Mouse (Mus musculus): ENCODE results near the gene Gm12695. TPM values are rescaled to one million over a fixed set of nuclear protein-coding genes. Genes with fewer than 3 reads are reported as not detected.

Gene Gm12695
- not detected for total RNA-seq (2022)

- no peak for DNase-seq (ENCODE audit: low spot score in 2 of 2)
Measured at GRCm38 (mm10) chr4:96785086-96785485, at the start of gene Gm12695. Gene Gm12695 (minus strand): TSS chr4:96785186.

- DNase-seq (ENCODE audit: low spot score in 2 of 2) = no peak
Measured at GRCm38 (mm10) chr4:96825540-96826045, 40.6 kb upstream of the Gm12695 start.

GRCm38 (mm10) chr4:96806824-96807808, 22.1 kb upstream of the Gm12695 start:
- DNase-seq (ENCODE audit: low spot score in 2 of 2) = no peak

GRCm38 (mm10) chr4:96799380-96800157, 14.6 kb upstream of the Gm12695 start:
- DNase-seq (ENCODE audit: low spot score in 2 of 2) = peak in 1 of 2 experiments; percentile 11

GRCm38 (mm10) chr4:96797583-96797982, 12.6 kb upstream of the Gm12695 start:
- peak in 1 of 2 experiments; percentile 15 for DNase-seq (ENCODE audit: low spot score in 2 of 2)

- DNase-seq (ENCODE audit: low spot score in 2 of 2) = no peak
Measured at GRCm38 (mm10) chr4:96791301-96791700, 6.3 kb upstream of the Gm12695 start.

DNA sequence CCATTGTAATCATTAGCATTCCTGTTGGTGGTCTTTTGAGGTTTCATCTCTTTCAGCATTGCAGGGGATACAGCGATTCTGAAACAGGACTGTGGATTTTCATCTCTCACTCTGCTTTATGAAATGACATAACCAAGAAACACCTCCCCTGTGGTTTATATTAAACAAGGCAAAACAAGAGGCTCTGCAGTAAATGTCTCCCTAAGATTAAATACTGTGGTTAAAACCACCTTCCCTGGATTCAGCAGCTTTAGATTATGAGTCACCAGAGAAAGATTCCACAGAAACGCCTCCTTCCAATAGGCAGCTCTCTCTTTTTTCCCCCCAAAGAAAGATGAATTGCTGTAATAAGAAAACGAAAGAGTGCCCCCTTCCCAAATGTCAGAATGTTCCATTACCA, 4.9 kb upstream of the Gm12695 start:
- no peak for DNase-seq (ENCODE audit: low spot score in 2 of 2)

- DNase-seq (ENCODE audit: low spot score in 2 of 2) = no peak
Measured at GRCm38 (mm10) chr4:96786610-96787009, 1.6 kb upstream of the Gm12695 start.

GRCm38 (mm10) chr4:96772966-96773566, 11.9 kb downstream of the Gm12695 start:
- DNase-seq (ENCODE audit: low spot score in 2 of 2) = no peak

- DNase-seq (ENCODE audit: low spot score in 2 of 2) = peak in 1 of 2 experiments; percentile 45
Measured at GRCm38 (mm10) chr4:96766396-96766998, 18.5 kb downstream of the Gm12695 start.

GRCm38 (mm10) chr4:96751953-96752352, 33.0 kb downstream of the Gm12695 start:
- DNase-seq (ENCODE audit: low spot score in 2 of 2) = no peak

GRCm38 (mm10) chr4:96740472-96740871, 44.5 kb downstream of the Gm12695 start:
- DNase-seq (ENCODE audit: low spot score in 2 of 2) = peak in 1 of 2 experiments; percentile 7

GRCm38 (mm10) chr4:96729256-96729655, 55.7 kb downstream of the Gm12695 start:
- DNase-seq (ENCODE audit: low spot score in 2 of 2) = no peak

- no peak for DNase-seq (ENCODE audit: low spot score in 2 of 2)
Measured at GRCm38 (mm10) chr4:96728211-96728610, 56.8 kb downstream of the Gm12695 start.

DNA sequence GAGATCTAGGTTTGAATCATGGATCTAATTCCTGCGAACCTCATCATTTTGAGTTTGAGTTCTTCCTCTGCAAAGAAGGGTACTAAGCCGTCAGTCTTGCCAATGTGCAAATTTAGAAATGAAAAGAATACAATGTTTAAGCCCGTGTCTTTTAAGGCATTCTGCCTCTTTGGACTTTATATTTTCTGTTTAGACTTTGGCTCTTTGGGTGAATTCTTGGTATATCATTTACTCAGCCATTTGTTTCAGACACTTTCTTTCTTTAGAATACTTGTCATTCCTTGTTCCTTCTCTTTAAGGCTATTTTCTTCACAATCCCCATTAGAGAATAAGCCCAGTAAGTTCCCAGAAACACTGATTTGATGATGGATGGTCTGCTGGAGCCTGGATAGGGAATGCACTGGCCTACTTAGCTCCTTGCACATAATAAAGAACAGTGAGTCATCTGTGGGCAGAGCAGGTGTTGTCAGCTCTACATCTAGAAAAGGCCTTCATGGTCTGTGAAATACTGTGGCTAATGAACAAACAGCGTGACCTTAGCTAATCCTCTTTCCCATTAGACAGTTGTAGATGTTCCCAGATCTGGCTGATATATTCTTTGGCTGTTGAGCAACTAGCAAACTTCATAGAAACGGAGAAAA, 59.5 kb downstream of the Gm12695 start:
- peak in 1 of 2 experiments; percentile 21 for DNase-seq (ENCODE audit: low spot score in 2 of 2)

DNA sequence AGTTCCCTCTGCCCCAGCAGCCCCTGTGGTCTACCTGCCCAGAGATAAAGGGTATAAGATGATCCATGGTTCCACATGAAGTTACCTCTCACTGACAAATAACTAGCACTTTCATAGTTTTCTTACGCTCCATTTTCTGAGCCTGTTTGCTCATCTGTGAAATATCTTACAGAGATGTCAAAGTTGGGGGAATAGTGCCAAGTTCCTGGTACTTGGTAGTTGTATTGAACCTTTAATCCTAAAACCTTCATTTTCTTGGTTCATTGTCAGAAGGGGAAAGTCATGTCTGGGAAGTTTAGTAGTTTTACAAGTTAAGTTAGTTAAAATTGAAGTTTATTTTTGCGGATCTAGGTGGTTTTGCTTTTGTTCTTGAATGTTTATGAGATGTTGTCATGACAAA, 62.7 kb downstream of the Gm12695 start:
- no peak for DNase-seq (ENCODE audit: low spot score in 2 of 2)

DNA sequence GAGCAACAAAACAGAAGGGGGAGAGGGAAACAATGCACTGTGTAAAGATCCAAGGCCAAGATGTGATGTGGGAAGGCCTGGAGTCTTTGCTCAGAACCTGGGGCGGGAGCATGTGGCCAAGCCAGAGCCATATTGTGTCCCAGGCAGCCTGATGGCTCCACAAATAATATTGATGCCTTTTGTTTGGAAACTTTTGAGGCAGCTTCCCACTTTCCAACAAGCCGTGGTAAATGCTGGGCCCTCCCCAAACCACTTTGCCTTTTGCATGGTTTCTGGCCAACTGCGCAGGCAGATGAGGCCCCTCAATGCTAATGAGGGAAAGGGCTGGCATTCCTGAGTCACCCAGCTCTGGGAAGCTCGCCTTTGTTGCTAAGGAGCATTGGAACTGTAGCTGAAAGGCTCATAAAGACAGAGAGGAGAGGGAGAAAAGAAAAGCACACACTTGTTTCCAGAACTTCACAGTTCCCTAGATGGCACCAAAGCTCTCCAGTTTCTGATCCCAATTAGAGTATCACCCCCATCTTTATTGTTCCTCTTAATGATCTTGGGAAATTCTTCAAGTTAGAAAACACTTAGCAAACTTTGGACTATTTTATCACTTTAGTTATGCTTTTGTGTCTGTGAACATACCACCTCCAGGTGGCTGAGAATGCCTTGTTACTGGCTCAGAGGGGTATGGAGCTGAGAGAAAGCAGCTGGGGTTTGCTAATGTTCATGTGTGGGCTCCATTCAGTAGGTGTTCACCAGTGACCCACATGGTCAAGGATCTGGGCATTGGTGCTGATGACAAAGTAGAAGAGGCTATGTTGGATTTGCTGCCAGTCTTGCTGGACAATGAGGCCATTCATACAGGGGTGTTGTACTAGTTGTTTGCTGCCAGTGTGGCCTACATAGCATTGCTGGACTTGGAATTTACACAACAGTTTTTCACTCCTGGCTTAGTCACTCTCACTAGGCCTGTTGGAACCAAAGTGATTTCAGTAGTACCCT, 65.7 kb downstream of the Gm12695 start:
- peak; percentile 22 to 69 for DNase-seq (ENCODE audit: low spot score in 2 of 2)

- no peak for DNase-seq (ENCODE audit: low spot score in 2 of 2)
Measured at GRCm38 (mm10) chr4:96718503-96718902, 66.5 kb downstream of the Gm12695 start.

DNA sequence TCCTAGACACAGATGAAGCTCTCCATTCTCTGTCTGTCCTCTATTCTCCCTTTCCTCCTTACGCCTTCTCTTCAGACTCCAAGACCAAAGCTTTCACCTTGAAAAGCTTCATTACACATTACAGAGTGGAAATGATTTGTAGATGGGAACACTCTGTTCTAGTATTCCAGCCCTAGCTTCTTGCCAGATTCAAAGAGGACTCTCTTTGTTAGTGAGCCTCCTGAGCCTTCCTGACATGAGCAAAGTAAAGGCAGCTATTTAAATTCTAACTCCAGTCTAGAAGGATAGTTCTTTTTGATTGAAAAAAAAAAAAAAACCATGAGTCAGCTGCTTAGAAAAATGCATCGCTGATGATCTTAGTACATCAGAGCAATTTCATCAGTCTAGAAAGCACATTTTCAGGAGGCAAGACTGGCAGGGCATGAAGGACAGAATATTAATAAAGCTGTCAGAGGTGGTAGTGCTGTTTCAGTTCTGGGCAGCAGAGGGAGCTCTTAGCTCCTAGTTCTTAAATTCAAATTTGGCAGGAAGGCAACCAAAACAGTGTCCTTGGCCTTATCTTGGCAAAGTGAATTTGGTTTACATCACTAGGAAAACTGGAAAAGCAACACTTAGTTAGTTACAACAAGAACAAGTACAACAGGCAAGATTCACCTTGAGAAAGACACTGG, 79.6 kb downstream of the Gm12695 start:
- DNase-seq (ENCODE audit: low spot score in 2 of 2) = peak; percentile 37 to 54

All from left cerebral cortex, adult 8-10 months (tissue).